Mouse (Mus musculus): Measurements from ENCODE around the gene Stk38l. TPM values are rescaled to one million over a fixed set of nuclear protein-coding genes. Genes with fewer than 3 reads are reported as not detected.

Stk38l gene
- polyA plus RNA-seq, 1 experiment from 2014 or later: 13.9 TPM

DNA sequence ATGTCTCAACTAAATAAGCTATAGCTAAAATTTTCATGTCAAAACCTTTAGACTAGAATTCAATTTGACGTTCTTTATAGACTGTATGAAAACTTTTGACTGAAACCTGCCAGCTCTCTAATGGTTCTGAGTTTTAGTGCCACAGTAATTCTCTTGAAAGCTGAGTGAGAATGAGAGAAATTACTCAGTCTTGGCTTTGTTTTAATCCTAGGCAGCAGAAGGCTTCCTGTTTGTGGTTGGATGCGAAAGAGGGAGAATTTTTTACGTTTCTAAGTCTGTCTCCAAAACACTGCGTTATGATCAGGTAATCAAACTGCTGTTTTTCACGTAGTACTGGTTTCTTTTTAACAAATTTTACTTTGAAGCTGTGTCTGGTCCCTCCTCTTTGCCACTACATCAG, 88.2 kb downstream of the Stk38l start:
- Histone ChIP-seq H3K4me2 (ENCODE audit: low read length) (no peak overlapping the region), H3K4me1 (ENCODE audit: control insufficient read depth, insufficient read depth, low read depth, low read length) (no peaks in the 10 kb centered on the region), H3K36me3 (ENCODE audit: control insufficient read depth, insufficient read depth, low read length) (0 out of 2 replicates have a peak, but pooled peaks cover 3% of the 10 kb centered on the region), H3K27ac (ENCODE audit: low read depth, low read length) (no peak overlapping the region), H3K4me3 (ENCODE audit: low read length) (no peak overlapping the region), H3K9ac (ENCODE audit: low read depth, low read length) (no peak overlapping the region), H3K27me3 (replicated peaks; ENCODE audit: control insufficient read depth, insufficient read depth, low read length) (no peaks in the 10 kb centered on the region), H3K9me3 (ENCODE audit: control insufficient read depth, low read length) (no peaks in the 10 kb centered on the region)
- WGBS: 88% methylated on average over 5 of the region's 5 CpGs
- no peak for ATAC-seq

DNA sequence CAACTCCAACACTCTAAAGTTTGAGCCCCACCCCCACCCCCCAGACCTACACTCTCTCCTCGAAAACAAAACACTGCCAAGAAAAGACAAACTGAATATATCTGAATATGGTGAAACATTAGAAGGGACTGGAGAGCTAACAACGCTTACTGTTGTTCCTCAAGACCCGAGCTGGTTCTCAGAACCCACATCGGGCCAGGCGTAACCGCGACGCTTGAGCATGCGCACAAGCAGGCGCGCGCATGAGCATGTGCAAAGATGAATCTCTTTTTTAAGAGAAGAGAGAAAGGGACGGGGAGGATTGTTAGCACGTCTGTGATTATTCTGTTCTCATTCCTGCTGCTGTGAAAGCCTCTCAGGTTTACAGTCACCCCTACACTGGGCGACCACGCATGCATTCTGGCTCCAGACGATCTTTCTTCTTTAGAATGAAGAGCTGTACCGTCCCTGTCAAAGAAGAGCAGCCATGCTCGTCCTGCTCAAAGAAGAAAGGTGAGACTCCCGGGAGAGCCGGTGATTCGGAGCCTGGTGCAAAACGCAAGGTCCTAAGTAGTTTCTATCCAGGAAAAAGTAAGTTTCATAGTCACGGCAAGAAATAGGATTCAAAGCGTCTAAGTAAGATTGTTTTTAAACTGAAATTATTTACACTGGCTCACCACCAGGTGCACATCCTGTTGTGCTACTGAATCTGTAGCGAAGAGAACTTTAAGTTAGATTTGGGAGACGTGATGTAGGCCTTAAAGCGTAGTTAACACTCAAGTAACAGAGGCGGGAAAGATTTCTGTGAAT, 95.6 kb downstream of the Stk38l start:
- 84% methylated on average over 29 of the region's 29 CpGs for whole genome bisulfite sequencing
- H3K27me3 ChIP-seq (replicated peaks; ENCODE audit: control insufficient read depth, insufficient read depth, low read length): no peaks in the 10 kb centered on the region
- no peak for ATAC-seq

DNA sequence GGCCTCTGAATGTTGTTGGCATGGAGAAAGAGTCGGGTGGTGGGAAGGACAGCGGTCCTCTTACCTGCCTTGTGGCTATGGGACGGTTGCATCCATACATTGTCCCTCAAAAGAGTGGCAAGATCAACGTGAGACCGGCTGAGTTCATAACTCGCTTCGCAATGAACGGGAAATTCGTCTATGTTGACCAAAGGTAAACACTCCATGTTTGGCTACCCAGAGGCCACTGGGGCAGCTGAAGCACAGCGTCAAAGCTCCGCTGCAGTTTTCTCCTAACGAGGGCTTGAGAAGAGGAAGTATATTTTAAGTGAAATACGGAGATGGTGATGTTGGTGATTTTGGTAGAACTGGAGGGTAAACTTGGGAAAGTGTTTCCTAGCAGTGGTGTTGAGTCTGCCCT, 97.2 kb downstream of the Stk38l start:
- H3K36me3 ChIP-seq (ENCODE audit: control insufficient read depth, insufficient read depth, low read length): no peaks in the 10 kb centered on the region
- H3K27ac ChIP-seq (ENCODE audit: low read depth, low read length): no peak overlapping the region
- H3K4me2 ChIP-seq (ENCODE audit: low read length): no peak overlapping the region
- no peak overlapping the region for H3K9ac ChIP-seq (ENCODE audit: low read depth, low read length)
- H3K27me3 ChIP-seq (replicated peaks; ENCODE audit: control insufficient read depth, insufficient read depth, low read length): no peaks in the 10 kb centered on the region
- no peak for ATAC-seq
- no peaks in the 10 kb centered on the region for H3K4me1 ChIP-seq (ENCODE audit: control insufficient read depth, insufficient read depth, low read depth, low read length)
- no peaks in the 10 kb centered on the region for H3K9me3 ChIP-seq (ENCODE audit: control insufficient read depth, low read length)
- no peak overlapping the region for H3K4me3 ChIP-seq (ENCODE audit: low read length)
- WGBS: 95% methylated on average over 13 of the region's 13 CpGs

More for the DNA sequence above, 95.6 kb downstream of the Stk38l start:
- Histone ChIP-seq H3K9me3 (ENCODE audit: control insufficient read depth, low read length) (no peaks in the 10 kb centered on the region), H3K4me3 (ENCODE audit: low read length) (no peak overlapping the region), H3K4me2 (ENCODE audit: low read length) (no peak overlapping the region), H3K4me1 (ENCODE audit: control insufficient read depth, insufficient read depth, low read depth, low read length) (no peaks in the 10 kb centered on the region), H3K27ac (ENCODE audit: low read depth, low read length) (no peak overlapping the region), H3K36me3 (ENCODE audit: control insufficient read depth, insufficient read depth, low read length) (no peaks in the 10 kb centered on the region), H3K9ac (ENCODE audit: low read depth, low read length) (no peak overlapping the region)

DNA sequence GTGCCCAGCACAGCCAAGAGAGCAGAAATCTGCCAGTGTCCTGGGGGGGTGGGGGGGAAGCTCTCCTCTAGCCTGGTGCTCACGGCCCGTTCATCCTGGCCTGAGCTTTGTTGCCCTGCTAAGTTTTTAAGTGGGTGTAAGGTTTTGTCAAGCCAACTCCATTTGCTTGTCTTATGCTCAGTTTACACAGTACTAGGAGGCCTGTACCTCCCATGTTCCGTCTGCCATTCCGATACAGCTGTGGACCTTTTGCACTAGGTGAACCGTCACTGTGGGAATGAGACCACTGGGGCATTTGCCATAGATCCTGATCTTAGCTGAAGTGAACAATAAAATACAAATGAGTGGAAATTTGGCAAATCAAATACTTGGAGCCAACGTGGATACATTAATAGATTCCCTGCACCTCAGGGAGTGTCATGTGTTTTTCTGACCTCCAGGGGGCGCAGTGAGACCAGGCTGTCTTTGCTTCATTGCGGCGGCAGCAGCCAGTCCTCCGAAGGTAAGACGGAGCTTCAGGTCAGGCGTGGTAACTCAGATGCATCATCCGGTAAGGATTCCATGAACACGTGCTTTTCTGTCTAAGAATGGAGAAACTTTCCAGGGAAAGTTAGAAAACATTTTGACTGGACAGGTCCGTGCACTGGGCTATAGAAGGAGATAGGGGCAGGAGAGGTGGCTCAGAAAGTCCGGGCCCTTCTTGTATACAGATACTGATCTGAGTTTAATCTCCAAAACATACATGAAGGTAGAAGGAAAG, 100.1 kb downstream of the Stk38l start:
- Histone ChIP-seq H3K27me3 (replicated peaks; ENCODE audit: control insufficient read depth, insufficient read depth, low read length) (no peaks in the 10 kb centered on the region), H3K27ac (ENCODE audit: low read depth, low read length) (no peak overlapping the region), H3K4me2 (ENCODE audit: low read length) (no peak overlapping the region), H3K9ac (ENCODE audit: low read depth, low read length) (no peak overlapping the region), H3K36me3 (ENCODE audit: control insufficient read depth, insufficient read depth, low read length) (no peaks in the 10 kb centered on the region), H3K4me1 (ENCODE audit: control insufficient read depth, insufficient read depth, low read depth, low read length) (no peaks in the 10 kb centered on the region), H3K4me3 (ENCODE audit: low read length) (no peak overlapping the region), H3K9me3 (ENCODE audit: control insufficient read depth, low read length) (no peaks in the 10 kb centered on the region)
- 40% methylated on average over 16 of the region's 16 CpGs for WGBS
- peak; percentile 84 for ATAC-seq

- no peaks in the 10 kb centered on the region for H3K36me3 ChIP-seq (ENCODE audit: control insufficient read depth, insufficient read depth, low read length)
- H3K4me2 ChIP-seq (ENCODE audit: low read length): no peak overlapping the region
- no peaks in the 10 kb centered on the region for H3K9me3 ChIP-seq (ENCODE audit: control insufficient read depth, low read length)
- no peaks in the 10 kb centered on the region for H3K27me3 ChIP-seq (replicated peaks; ENCODE audit: control insufficient read depth, insufficient read depth, low read length)
- no peak overlapping the region for H3K4me3 ChIP-seq (ENCODE audit: low read length)
- H3K4me1 ChIP-seq (ENCODE audit: control insufficient read depth, insufficient read depth, low read depth, low read length): no peaks in the 10 kb centered on the region
- WGBS: 67% methylated on average over 1 of the region's 1 CpGs
- no peak overlapping the region for H3K27ac ChIP-seq (ENCODE audit: low read depth, low read length)
- ATAC-seq: 0 out of 2 replicates have a peak, but pooled peaks have one; percentile 34
- H3K9ac ChIP-seq (ENCODE audit: low read depth, low read length): no peak overlapping the region
Observed at GRCm38 (mm10) chr6:146825487-146825773, 100.6 kb downstream of the Stk38l start.

Other genes with a start within 250 kb of the Stk38l start
- 9.1 and 9.6 TPM in 2 replicates for gene Itpr2, start 222.8 kb upstream of the Stk38l start, polyA plus RNA-seq (2015; fragmentation: Nextera tagmentation; extraction: Ambion mirVana)
- 38.0 and 41.5 TPM in 2 replicates for gene Fgfr1op2, start 147.8 kb upstream of the Stk38l start, polyA plus RNA-seq (2015; fragmentation: Nextera tagmentation; extraction: Ambion mirVana)
- 41.1 and 47.5 TPM in 2 replicates for gene Ints13, start 147.2 kb upstream of the Stk38l start, polyA plus RNA-seq (2015; fragmentation: Nextera tagmentation; extraction: Ambion mirVana)
- 111 and 117 TPM in 2 replicates for gene Med21, start 82.4 kb upstream of the Stk38l start, polyA plus RNA-seq (2015; fragmentation: Nextera tagmentation; extraction: Ambion mirVana)
- 33.4 and 35.5 TPM in 2 replicates for gene Tm7sf3, start 82.2 kb upstream of the Stk38l start, polyA plus RNA-seq (2015; fragmentation: Nextera tagmentation; extraction: Ambion mirVana)
- gene Arntl2, start 71.1 kb downstream of the Stk38l start, polyA plus RNA-seq (2015; fragmentation: Nextera tagmentation; extraction: Ambion mirVana): 3.3 and 4.6 TPM in 2 replicates
- not detected in 2 replicates for gene Smco2, start 125.1 kb downstream of the Stk38l start, polyA plus RNA-seq (2015; fragmentation: Nextera tagmentation; extraction: Ambion mirVana)
- 14.6 and 15.9 TPM in 2 replicates for gene Ppfibp1, start 163.5 kb downstream of the Stk38l start, polyA plus RNA-seq (2015; fragmentation: Nextera tagmentation; extraction: Ambion mirVana)
- gene 1700034J05Rik, start 229.4 kb downstream of the Stk38l start, polyA plus RNA-seq (2015; fragmentation: Nextera tagmentation; extraction: Ambion mirVana): 0.05 TPM in 1 of 2 replicates, not detected in the other

Measured in hindbrain, embryonic 16.5 days (tissue).